Mouse (Mus musculus) midbrain, embryonic 16.5 days (tissue): ENCODE measurements around the gene Synj1. TPM values are rescaled to one million over a fixed set of nuclear protein-coding genes. Genes with fewer than 3 reads are reported as not detected.

Experiments used
- ATAC-seq: fragments of 200-750 bp; cut with Nextera tagmentation; 2 replicates; pipeline ENCODE4 v1.8.0; 2017; ENCODE audit warnings: moderate TSS enrichment
- H3K27ac ChIP-seq: fragments of 300-500 bp; sonication (generic); 2 replicates; pipeline ENCODE4 v1.5.1; 2014; ENCODE audit warnings: mild to moderate bottlenecking, low read length, mixed read lengths
- H3K27me3 ChIP-seq: fragments of 300-500 bp; sonication (generic); 2 replicates; pipeline ENCODE4 v1.6.1; 2014; ENCODE audit warnings: low read depth, low read length, mixed read lengths; ENCODE audit not compliant: control insufficient read depth, insufficient read depth
- H3K36me3 ChIP-seq: fragments of 300-500 bp; sonication (generic); 2 replicates; pipeline ENCODE4 v1.6.1; 2014; ENCODE audit warnings: mild to moderate bottlenecking, low read length, moderate library complexity, mixed read lengths; ENCODE audit not compliant: control insufficient read depth, insufficient read depth
- H3K4me1 ChIP-seq: fragments of 300-500 bp; sonication (generic); 2 replicates; pipeline ENCODE4 v1.6.1; 2014; ENCODE audit warnings: mild to moderate bottlenecking, low read length, mixed read lengths; ENCODE audit not compliant: control insufficient read depth, insufficient read depth
- H3K4me2 ChIP-seq: fragments of 300-500 bp; sonication (generic); 2 replicates; pipeline ENCODE4 v1.6.1; 2014; ENCODE audit warnings: mild to moderate bottlenecking, low read length, mixed read lengths
- H3K4me3 ChIP-seq: fragments of 300-500 bp; sonication (generic); 2 replicates; pipeline ENCODE4 v1.5.1; 2014; ENCODE audit warnings: low read depth, mild to moderate bottlenecking, low read length, moderate library complexity, mixed read lengths
- H3K9ac ChIP-seq: fragments of 300-500 bp; sonication (generic); 2 replicates; pipeline ENCODE4 v1.6.1; 2014; ENCODE audit warnings: low read depth, low read length, mixed read lengths
- H3K9me3 ChIP-seq: fragments of 300-500 bp; sonication (generic); replicated peaks from 2 replicates; pipeline ENCODE4 v1.6.1; 2014; ENCODE audit warnings: mild to moderate bottlenecking, low read length, mixed read lengths; ENCODE audit not compliant: control insufficient read depth, poor library complexity, severe bottlenecking
- WGBS: fragments of 180-500 bp; shearing (Covaris S2); extraction: QIAGEN DNeasy Blood & Tissue Kit; methylation state at CpG from one replicate; pipeline ENCODE4 v1.1.7; 2014; 5-methylcytosine and 5-hydroxymethylcytosine counted together
- microRNA-seq: library from miRNA; unstranded; fragments of <30 nt; microRNA quantifications from one replicate; pipeline ENCODE4, GENCODE M21; 2017
- polyA plus RNA-seq: library from polyadenylated mRNA; unstranded; fragments of >200 nt; fragmentation: Nextera tagmentation; extraction: Ambion mirVana; gene quantifications from 2 replicates; pipeline ENCODE4 v1.2.1, GENCODE M21; 2015

The Synj1 gene
- polyA plus RNA-seq, 1 experiment from 2014 or later, result 55.7 TPM

DNA sequence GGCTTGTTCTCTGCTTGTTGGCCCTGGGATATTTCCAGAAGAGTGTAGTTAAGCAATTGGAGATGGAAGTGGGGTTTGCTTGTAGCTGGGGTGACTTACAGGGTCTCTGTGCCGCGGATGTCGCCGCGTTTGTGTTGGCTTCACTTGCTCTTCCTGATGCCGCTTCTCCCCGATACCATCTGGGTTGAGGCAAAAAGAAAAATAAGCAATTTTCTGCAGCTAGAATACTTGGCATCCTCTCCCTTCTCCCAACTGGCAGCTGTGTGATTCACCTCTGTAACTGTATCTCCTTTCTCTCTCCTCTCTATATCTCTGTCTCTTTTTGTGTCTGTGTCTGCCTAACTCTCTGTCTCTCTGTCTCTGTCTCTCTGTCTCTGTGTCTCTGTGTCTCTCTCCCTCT is 118.1 kb downstream of the Synj1 start:
- ATAC-seq, result no peak
- Histone ChIP-seq H3K9me3 (no peaks in the 10 kb centered on the region), H3K9ac (no peak overlapping the region), H3K27ac (no peak overlapping the region), H3K27me3 (no peaks in the 10 kb centered on the region), H3K4me3 (no peak overlapping the region), H3K36me3 (no peaks in the 10 kb centered on the region), H3K4me2 (no peak overlapping the region), H3K4me1 (no peaks in the 10 kb centered on the region)
- 89% methylated on average over 7 of the region's 7 CpGs for WGBS

DNA sequence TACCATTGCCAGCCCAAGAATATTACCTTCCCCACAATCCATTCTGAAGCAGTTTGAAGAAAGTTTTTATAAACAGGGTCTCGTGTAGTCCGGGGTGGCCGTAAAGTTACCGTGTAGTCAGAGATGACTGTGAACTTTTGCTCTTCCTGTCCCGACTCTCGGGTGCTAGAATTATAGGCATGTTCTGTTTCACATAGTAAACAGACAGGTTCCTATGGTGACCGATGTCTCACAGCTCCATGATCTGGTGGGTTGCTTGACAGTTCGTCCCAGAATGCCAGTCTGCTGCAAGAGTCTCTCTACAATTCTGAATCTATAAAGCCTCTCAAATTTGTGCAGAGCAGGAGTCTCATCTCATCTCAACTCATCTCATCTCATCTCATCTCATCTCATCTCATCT is 119.0 kb downstream of the Synj1 start:
- Histone ChIP-seq H3K4me2 (no peak overlapping the region), H3K9me3 (no peaks in the 10 kb centered on the region), H3K4me3 (no peak overlapping the region), H3K27me3 (no peaks in the 10 kb centered on the region), H3K36me3 (no peaks in the 10 kb centered on the region), H3K9ac (no peak overlapping the region), H3K27ac (no peak overlapping the region), H3K4me1 (no peaks in the 10 kb centered on the region)
- ATAC-seq, result no peak
- WGBS, result 78% methylated on average over 8 of the region's 8 CpGs

DNA sequence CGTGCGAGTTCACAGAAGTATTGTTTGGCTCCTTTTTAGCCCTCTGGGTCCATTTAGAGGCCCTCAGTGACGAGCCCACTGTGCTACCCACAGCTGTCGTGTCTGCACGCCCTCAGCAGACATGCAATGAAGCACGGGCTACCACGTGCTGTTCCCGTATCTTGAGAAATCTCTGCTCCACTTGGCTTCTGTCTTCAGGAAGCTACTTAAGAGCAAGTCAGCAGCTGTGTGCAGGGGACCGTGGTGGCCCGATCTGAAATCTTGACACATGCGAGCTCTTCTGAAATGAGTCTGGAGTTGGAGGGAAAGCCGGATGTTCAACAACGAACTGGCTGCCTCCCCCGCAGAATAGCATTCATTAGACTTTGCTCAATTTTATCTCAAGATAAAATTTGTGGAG is 119.5 kb downstream of the Synj1 start:
- 70% methylated on average over 14 of the region's 14 CpGs for WGBS
- Histone ChIP-seq H3K4me3 (no peak overlapping the region), H3K9ac (no peak overlapping the region), H3K9me3 (no peaks in the 10 kb centered on the region), H3K27ac (no peak overlapping the region), H3K36me3 (no peaks in the 10 kb centered on the region), H3K4me2 (no peak overlapping the region), H3K4me1 (no peaks in the 10 kb centered on the region), H3K27me3 (no peaks in the 10 kb centered on the region)
- no peak for ATAC-seq

DNA sequence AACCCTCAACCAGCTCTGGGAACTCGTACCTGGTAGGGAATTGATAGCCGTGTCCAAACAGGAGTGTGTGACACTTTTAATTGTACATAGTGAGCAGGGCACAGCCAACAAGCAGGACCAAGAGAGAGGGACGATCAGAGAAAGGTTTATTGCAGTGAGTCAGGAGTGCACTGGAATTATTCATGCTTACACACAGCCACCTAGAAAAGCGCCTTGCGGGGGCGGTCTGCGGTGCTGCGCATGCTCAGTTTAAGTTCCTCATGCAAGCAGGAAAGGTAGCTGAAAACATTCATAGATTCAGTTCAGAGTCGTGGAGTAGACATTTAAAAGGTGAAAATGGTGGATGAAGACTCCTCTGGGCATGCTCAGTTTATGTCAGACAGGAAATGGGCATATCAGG is 120.4 kb downstream of the Synj1 start:
- H3K4me1 ChIP-seq, result no peaks in the 10 kb centered on the region
- 85% methylated on average over 9 of the region's 9 CpGs for WGBS
- no peaks in the 10 kb centered on the region for H3K36me3 ChIP-seq
- H3K27ac ChIP-seq, result no peak overlapping the region
- H3K9ac ChIP-seq, result no peak overlapping the region
- no peaks in the 10 kb centered on the region for H3K27me3 ChIP-seq
- no peak overlapping the region for H3K4me3 ChIP-seq
- ATAC-seq, result no peak
- no peak overlapping the region for H3K4me2 ChIP-seq
- no peaks in the 10 kb centered on the region for H3K9me3 ChIP-seq

Small RNA genes lying within 50 kb of the gene (microRNA-seq; reads per million reads assigned to microRNA genes)
- not detected for gene Gm22933

Other genes starting within 250 kb of the Synj1 start
- 7.2 and 7.5 TPM in 2 replicates for gene Urb1, start 200.9 kb downstream of the Synj1 start, polyA plus RNA-seq
- gene Eva1c, start 184.6 kb downstream of the Synj1 start, polyA plus RNA-seq, result 1.8 and 2.8 TPM in 2 replicates
- 60.7 and 64.4 TPM in 2 replicates for gene Cfap298, start 76.2 kb downstream of the Synj1 start, polyA plus RNA-seq
- gene Paxbp1, start 33.2 kb upstream of the Synj1 start, polyA plus RNA-seq, result 72.3 and 84.0 TPM in 2 replicates
- gene 4932438H23Rik, start 83.8 kb upstream of the Synj1 start, polyA plus RNA-seq, result 0.87 TPM in 2 replicates
- 8.5 and 9.9 TPM in 2 replicates for gene Olig2, start 214.1 kb upstream of the Synj1 start, polyA plus RNA-seq